Comparison of ENCODE assay signal across 23 mouse cellular contexts in genomic region chr17:25332321-25332720, GRCm38 (mm10). TPM values are rescaled to one million over a fixed set of nuclear protein-coding genes. Genes with fewer than 3 reads are reported as not detected.
DNase-seq lines count a peak whose midpoint lies in the region; ATAC-seq lines count a peak whose summit lies in the region.
"Had no signal": no experiment of that assay in that cellular context is flagged by ENCODE, and none has a peak within 500 bp of the region (broad histone marks: within the 10 kb centered on the region; RNA-seq: fewer than 3 reads in every experiment).

No protein-coding gene starts in this region.

- DNase-seq in lung, postnatal 25 days (ENCODE audit: low spot score): peak; percentile 0
- no peak for DNase-seq in lung, adult 18-20 months
- DNase-seq in spleen, postnatal 36 days (ENCODE audit: low spot score in 2 of 2): no peak
- no peak for DNase-seq in ovary, postnatal 14 days (ENCODE audit: low spot score)
- DNase-seq in embryo, embryonic 9.5 days (ENCODE audit: extremely low spot score): no peak
- DNase-seq: adrenal gland, adult 2 months; adrenal gland, postnatal 14 days; cerebellum, adult 11 months; cerebellum, adult 8-10 months; cerebellum, postnatal 10 days; cerebellum, postnatal 36 days; gastrocnemius, postnatal 25 days; heart, postnatal 36 days had no signal

- peak; percentile 83 for ATAC-seq in common myeloid progenitor, adult 5-6 weeks (replicated peaks; ENCODE audit: low read depth, poor library complexity, severe bottlenecking)
- ATAC-seq in megakaryocyte, adult 5-6 weeks (ENCODE audit: poor library complexity, severe bottlenecking): peak; percentile 83
- ATAC-seq: CD4-positive, CD25-positive, alpha-beta regulatory T cell, adult 4 months; forebrain, embryonic 14.5 days; hindbrain, postnatal 0 days; inflammation-experienced regulatory T-cells, adult 6 months had no signal

RNA-seq across cellular contexts. Expression of gene Tpsab1, which starts 13.0 kb away (rescaled TPM):
- total RNA-seq in common myeloid progenitor, adult 5-6 weeks (2017): not detected in 2 replicates
- total RNA-seq in megakaryocyte, adult 5-6 weeks (2015): not detected in 2 replicates
- not detected in 2 replicates for total RNA-seq in megakaryocyte, adult 5-6 weeks (2017)
- total RNA-seq: hindbrain, postnatal 0 days; MEL had no signal

RNA-seq across cellular contexts. Expression of gene Prss29, which starts 13.9 kb away (rescaled TPM):
- total RNA-seq in common myeloid progenitor, adult 5-6 weeks (2017): not detected in 2 replicates
- total RNA-seq in megakaryocyte, adult 5-6 weeks (2015): not detected in 2 replicates
- total RNA-seq in megakaryocyte, adult 5-6 weeks (2017): not detected in 2 replicates
- total RNA-seq: adrenal gland, adult 2 months; adrenal gland, postnatal 14 days; adrenal gland, postnatal 4 days; gastrocnemius, adult 8-10 months; gastrocnemius, postnatal 25 days; heart, adult 8-10 months; heart, postnatal 36 days; hindbrain, postnatal 0 days; MEL had no signal

RNA-seq across cellular contexts. Expression of gene Prss28, which starts 23.9 kb away (rescaled TPM):
- not detected in 2 replicates for total RNA-seq in common myeloid progenitor, adult 5-6 weeks (2017)
- total RNA-seq in megakaryocyte, adult 5-6 weeks (2015): 0.18 and 1.8 TPM in 2 replicates
- 1.3 and 2.0 TPM in 2 replicates for total RNA-seq in megakaryocyte, adult 5-6 weeks (2017)
- total RNA-seq: adrenal gland, adult 2 months; adrenal gland, postnatal 14 days; adrenal gland, postnatal 4 days; gastrocnemius, adult 8-10 months; gastrocnemius, postnatal 25 days; heart, adult 8-10 months; heart, postnatal 36 days; hindbrain, postnatal 0 days; MEL had no signal

RNA-seq across cellular contexts. Expression of gene Tpsb2, which starts 33.8 kb away (rescaled TPM):
- total RNA-seq in common myeloid progenitor, adult 5-6 weeks (2017): not detected in 2 replicates
- not detected in 2 replicates for total RNA-seq in megakaryocyte, adult 5-6 weeks (2015)
- total RNA-seq in megakaryocyte, adult 5-6 weeks (2017): not detected in 2 replicates
- total RNA-seq: MEL had no signal

RNA-seq across cellular contexts. Expression of gene Prss34, which starts 34.1 kb away (rescaled TPM):
- 1.2 and 1.5 TPM in 2 replicates for total RNA-seq in common myeloid progenitor, adult 5-6 weeks (2017)
- total RNA-seq in megakaryocyte, adult 5-6 weeks (2015): 432 and 451 TPM in 2 replicates
- total RNA-seq in megakaryocyte, adult 5-6 weeks (2017): 249 and 277 TPM in 2 replicates
- total RNA-seq: hindbrain, postnatal 0 days; MEL had no signal
